Mouse (Mus musculus) cerebellum, postnatal 36 days (tissue): Measurements from ENCODE around the gene Dixdc1.

Experiments
- DNase-seq, 2 experiments: peaks; one replicate each; pipeline ENCODE4 v3.0.0; 2021 to 2022; ENCODE audit warnings: mixed read lengths in 2 of 2

Gene Dixdc1

DNA sequence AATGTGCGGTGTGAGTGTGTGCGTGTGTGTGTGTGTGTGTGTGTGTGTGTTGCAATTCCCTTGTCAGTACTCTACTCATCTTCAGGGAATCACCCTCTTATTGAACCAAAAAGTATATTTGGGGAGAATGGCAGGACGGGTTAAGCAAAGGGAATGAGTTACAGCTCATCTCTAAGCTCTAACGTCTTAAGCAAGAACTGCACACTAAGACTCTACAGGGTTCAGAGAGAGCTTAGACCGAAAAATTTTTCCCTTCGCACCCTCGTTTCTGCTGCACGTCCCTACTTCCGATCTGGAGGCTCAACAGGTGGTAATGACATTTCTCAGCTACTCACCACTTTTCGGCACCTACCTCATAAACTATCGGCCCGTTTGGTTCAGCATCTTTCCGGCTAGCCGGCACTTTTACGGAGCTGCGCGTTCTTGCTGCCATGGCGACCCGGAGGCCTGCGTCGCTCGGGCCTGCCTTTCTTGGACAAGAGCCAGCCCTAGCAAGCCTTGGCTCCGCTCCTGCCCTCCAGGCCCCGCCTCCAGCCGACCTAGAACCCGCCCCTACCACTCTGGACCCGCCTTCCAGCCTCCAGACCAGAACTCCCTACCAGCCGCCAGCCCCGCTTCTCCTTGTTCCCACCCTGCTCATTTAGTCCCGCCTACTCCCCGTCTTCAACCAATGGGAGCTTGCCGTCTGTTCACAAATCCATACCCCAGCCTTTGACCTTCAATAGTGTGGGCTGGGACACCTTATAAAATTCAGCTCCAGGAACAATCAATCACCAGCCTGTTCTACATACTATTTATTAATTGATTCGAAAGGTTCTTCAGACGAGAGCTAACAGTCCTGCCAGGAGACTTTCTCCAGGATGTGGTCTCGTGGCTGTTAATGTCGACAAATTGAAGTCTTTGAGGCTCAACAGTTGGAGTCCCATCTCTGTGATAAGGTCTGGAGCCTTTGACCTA lies at the start of gene Dixdc1:
Gene Dixdc1 (minus strand): TSS at position 604 of the 957 bp plus-strand sequence.
- peak; percentile 76 to 79 for DNase-seq

DNA sequence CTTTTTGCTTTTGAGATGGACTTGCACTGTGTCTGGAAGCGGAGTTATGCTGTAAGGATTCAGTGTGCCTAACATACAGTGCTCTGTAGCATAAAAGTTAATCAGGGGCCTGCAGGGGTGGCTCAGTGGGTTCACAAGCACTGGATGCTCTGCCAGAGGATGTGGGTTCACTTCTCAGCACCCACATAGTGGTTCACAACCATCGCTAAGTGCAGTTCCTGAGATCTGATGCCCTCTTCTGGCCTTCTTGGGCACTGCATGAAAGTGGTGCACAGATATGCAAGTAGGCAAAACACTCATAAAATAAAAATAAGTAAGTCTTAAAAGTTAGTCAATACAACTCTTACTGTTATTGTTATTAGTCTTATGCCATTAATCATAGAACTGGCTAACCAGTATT lies 42.8 kb upstream of the Dixdc1 start:
- peak; percentile 19 to 24 for DNase-seq

DNA sequence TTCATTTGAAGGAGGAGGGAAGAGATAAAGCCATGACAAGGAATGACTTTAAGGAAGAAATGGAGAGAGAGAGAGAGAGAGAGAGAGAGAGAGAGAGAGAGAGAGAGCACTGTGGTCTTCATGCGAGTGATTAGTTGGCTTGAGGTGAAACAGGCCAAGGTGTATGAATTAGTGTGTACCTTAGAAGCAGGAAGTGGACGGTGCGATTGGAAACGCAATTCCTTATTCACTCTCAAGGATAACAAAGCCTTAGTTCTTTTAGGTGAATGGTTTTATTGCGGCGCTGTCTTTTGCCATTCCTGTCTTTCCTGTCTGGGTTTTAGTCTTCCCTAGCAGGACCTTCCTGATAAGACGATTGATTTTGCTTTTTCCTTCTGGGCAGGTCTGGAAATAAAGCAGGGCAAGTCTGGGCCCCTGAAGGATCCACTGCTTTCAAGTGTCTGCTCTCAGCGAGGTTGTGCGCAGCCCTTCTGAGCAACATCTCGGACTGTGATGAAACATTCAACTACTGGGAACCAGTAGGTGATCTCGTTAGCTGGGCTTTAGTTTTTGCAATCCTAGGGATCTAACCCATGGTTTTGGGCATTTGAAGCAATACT lies 36.9 kb upstream of the Dixdc1 start:
- DNase-seq = no peak

DNA sequence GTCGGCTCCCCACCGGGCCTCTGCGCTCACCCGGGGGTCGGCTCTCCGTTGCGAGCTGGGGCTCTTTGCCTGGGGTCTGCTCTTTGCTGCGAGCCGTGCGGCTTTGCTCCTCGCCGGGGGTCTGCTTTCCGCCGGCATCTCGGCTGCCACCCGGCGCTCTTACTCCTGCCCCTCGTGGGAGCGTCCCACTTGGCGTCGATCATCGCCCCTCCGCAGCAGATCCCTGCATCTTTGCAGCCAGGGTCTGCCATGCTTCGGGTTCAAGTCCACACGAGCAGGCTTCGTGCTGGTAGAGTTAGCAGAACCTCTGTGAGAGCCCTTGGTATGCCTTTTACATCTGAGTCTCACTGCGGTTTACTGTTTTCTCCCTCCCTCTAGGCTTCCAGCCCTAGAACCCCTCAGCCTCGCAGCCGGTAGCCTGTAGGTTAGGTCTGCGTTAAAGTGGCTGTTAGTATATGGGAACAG lies 36.4 kb upstream of the Dixdc1 start:
- peak in 1 of 2 experiments; percentile 16 for DNase-seq

DNA sequence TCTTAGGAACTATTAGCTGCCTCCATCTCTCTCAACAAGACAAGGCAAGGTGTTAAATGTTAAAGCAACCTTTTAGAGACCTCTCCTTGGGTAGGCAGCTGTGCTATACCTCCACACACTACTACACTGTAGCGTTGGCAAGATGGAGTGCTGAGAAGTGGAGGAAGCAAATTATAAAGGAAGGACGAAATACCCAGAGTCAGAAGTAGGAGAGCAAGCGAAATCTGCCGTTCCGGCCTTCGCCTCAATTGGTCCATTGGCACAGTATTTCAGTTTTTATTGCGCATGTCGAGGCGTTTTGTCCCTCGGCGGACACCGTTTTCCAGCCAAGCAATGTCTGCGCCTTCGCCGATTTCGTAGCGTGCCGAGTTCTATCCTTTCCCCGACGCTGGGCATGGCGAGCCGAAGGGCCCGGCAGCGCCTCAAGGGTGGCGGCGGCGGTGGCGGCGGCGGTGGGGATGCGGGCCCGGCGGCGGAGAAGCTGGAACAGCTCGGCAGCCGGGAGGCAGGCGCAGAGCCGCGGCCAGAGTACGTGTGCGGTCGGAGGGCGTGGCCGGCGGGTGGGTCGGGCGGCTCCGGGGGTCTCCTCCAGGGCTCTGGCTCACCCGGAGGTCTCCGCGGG lies 35.8 kb upstream of the Dixdc1 start, which contains the start of the genes Alg9 and 1110032A03Rik:
Gene Alg9 (plus strand): TSS at position 29 of the 622 bp plus-strand sequence.
Gene 1110032A03Rik (minus strand): TSS at position 530 of the 622 bp plus-strand sequence.
- peak; percentile 93 to 96 for DNase-seq

DNA sequence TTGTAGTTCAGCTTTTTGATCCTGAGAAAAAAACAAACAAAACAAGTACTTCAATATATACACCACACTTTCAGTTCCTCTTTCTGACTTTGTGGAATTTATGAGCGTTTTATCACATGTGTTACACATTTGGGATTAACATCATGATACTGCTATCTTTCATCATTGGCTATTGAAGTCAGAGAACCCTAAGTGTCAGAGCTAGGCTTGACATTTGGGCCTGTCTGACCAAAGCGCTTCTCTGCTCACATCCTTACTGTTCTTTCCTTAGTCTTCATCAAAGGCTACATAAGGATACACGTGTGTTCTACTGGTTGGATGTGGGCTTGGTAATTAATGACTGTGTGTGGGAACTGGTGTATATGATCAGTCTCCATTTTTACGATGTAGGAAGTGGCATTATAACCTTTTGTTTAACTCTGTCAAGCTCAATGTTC lies 34.7 kb upstream of the Dixdc1 start:
- no peak for DNase-seq

DNA sequence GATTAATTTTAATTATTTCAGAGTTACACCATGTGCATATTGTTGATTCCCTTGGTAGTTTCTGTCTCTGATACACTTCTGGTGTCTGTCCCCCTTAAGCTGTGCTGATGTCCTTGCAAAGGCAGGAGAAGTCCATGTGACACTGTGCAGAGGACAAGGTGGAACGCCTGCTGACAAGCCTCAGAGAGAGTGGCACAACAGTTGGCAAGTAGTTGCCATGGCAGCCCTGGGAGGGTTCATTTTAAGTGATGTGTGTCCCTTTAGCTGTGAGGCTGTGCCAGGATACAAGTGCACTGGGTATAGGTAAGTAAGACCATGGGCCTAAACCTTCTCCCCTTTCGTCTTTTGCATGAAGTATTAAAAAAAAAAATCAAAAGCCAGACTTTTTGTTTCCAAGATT lies 30.7 kb upstream of the Dixdc1 start:
- no peak for DNase-seq

DNA sequence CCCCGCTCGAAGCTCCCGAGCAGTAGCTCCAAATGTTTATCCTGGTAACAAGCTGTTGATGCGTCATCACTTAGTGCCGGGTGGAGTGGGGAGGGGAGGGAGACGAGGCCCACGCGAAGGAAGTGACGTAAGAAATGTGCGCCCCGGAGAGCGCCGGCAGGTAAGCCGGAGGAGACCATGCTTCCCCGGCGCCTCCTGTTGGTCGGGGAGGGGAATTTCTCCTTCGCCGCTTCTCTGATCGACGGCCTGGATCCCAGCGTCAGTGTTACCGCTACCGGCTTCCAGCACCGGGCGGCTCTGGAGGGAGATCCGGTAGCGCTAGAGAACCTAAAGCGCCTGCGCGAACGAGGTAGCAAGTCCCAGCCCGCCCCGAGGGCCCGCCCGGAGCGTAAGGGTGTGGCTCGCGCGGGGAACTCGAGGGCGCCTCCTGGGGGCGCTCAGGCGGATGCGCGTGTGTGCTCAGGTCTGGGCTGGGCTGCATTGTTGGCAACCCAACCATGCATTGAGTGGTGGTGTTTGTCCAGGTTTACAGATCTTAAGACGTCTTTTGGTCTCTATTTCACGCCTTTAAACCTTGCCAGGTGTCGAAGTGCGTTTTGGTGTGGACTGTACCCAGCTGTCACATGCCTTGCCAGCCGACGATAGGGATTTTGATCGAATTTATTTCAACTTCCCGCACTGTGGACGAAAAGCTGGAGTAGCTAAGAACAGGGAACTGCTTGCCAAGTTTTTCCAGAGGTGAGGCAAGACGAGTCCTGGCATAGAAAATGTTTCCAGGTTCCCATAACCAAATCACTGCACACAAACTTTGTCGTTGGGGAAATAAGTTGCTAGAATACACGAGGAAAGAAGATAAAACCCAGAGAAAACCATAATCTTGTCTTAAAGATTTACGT lies 29.0 kb upstream of the Dixdc1 start, which contains the start of gene Fdxacb1:
Gene Fdxacb1 (plus strand): TSS at position 130 of the 896 bp plus-strand sequence.
- DNase-seq = peak; percentile 98 to 99

DNA sequence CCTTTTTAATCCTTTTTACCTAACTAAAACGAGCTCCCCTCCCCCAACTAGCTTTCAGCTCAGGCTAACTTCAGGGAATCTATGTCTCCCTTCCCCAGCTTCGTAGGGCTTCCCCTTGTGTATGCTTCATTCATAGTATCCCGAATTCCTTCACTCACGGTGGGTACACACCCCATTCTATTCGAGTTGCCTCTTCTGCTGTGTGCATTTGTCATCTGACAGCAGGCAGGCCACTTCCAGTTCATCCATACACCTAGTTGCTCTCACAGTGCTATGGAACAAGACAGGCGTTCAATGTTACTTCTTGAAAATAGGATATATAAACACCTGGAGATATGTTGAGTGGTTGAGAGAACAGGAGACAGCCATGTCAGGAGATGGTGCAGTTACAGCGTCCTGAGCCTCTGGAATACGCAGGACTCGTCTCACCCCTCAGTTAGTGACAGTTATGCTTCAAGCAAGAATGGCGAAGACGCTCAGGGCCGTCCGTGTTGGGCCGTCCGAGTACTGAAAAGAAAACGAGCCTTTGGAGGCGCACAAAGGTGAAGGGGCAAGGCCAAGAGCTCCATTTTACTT lies 28.3 kb upstream of the Dixdc1 start:
- no peak for DNase-seq

DNA sequence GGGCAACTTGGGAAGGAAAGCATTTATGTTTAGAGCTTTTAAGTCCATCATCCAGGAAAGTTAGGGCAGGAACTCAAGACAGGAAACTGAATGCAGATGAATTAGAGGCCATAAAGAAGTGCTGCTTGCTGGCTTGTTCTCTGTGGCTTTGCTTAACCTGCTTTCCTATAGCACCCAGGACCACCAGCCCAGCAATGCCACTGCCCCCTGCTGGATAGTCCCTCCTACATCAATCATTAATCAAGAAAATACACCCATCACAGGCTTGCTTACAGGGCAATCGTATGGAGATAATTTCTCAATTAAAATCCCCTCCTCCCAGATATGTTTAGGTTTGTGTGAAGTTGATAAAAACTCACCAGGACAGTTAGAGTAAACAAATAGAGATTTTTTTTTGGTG lies 24.0 kb upstream of the Dixdc1 start:
- no peak for DNase-seq

DNA sequence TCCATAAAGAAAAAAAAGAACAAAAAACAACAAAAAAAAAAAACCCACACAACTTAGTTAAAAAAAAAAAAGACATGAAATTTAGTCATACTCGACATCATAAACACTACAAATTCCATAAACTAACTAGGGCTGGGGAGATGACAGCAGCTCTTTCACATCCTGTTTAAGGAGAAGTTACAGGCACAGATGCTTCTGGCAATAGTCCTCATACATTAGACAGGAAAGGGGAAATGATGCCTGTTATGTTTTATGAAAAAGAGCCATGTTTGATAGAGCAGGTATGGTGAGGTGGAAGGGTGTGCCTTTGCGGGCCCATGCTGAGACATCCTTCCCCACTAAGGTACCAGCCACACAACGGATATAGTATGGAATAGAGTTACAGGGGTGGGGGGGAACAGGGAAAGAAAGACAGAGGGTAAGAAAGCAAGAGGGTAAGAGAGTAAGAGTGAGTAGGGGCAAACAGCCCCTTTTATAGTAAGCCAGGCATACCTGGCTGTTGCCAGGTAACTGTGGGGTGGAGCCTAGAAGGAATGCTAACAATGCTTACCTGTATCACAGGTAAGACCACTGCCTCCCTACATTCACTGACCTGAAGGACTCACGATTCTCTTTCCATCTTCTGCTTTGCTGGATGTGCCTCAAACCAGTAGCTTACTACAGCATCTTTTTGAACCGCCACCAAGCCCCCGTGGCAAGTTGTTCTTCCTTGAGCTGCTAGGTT lies 22.4 kb upstream of the Dixdc1 start:
- DNase-seq = no peak

DNA sequence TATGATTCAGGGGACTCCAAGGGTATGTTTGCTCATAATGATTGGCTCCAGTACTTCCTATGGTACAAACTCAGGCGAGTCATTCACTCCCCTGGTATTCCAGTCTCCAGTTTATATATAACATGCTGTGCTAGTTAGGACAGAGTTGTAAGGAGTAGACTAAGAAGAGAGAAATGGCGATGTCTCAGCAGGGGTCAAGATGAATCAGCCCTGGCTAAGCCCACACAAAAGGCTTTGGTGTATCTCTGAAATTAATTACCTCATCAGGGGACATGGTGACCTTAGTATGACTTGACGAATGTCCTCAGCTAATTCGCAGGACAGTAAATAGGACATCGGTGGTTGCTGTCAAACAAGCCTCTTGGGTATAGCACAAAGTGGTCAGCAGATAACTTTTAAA lies 17.4 kb upstream of the Dixdc1 start:
- DNase-seq = no peak

DNA sequence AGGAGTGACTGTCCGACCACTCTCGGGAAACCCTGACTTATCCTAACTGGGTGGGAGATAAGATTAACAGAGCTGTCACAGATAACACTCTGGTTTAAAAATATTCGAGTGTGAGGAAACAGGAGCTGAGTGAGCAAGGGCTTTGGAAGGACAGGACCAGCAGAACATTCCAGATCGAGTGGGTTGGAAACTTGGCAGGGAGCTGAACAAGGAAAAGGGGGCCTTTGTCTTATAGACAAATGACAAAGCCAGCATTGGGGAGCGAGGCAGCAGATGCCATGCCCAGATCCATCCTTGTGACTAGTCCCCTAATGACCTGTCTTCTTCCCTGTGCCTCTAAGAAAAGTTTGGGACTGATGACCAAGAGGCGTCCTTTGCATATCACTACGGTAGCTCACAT lies 14.6 kb upstream of the Dixdc1 start:
- no peak for DNase-seq

DNA sequence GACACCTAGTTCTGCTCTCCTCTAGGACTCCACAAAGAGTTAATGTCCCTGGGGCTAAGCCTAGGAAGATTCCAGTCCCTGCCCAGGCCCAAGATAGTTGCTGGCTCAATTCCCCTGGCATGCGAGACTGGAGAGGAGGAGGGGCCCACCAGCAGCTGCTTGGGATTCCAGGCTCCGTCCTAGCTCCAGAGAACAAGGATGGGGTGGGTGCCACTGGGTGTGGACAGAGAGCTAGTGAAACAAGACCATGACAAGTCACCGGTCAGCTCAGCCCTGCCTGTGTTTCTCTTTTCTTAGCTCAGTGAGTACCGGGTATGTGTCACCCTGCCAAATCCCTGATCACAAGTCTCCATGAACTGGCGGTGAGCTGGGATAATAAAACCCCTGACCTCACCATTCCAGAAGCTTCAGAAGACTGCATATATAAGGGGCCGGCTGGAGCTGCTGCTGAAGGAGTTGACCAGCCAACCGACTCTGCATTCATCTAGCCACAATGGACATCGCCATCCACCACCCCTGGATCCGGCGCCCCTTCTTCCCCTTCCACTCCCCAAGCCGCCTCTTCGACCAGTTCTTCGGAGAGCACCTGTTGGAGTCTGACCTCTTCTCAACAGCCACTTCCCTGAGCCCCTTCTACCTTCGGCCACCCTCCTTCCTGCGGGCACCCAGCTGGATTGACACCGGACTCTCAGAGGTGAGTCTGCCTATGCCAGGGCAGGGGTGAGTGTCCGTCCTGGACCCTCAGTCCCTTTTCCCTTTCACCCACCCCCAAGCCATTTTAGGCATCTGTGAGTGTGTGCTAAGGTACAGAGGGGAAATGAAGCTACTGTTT lies 13.7 kb upstream of the Dixdc1 start:
- DNase-seq = peak; percentile 65 to 68

DNA sequence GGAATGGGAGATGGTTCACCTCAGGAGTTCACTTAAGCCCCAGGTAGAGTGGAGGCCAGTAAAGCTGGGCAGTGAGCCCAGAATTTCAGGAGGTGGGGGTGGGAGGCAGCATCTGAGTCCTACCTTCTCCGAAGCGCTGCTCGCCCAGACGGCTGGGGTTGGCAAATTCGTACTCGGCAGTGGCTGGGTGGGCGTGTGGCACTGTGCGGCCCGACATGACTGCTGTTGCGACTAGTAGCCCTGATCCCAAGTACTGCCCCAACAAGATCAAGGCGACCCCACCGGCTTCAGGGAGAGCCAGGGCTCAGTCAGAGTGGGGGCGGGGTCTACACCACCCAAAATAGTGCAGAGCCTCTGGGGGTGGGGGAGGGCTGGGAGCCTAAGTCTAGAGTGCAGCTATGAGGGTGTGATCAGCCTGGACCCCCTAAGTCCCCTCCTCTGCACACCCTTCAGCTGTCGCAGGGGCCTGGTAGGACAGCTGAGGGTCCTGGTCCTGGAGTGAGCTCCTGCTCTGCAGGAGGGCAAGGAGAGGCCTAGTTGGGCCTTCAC lies 12.8 kb upstream of the Dixdc1 start, which contains the start of gene Hspb2:
Gene Hspb2 (minus strand): TSS at position 301 of the 549 bp plus-strand sequence.
- peak in 1 of 2 experiments; percentile 16 for DNase-seq

DNA sequence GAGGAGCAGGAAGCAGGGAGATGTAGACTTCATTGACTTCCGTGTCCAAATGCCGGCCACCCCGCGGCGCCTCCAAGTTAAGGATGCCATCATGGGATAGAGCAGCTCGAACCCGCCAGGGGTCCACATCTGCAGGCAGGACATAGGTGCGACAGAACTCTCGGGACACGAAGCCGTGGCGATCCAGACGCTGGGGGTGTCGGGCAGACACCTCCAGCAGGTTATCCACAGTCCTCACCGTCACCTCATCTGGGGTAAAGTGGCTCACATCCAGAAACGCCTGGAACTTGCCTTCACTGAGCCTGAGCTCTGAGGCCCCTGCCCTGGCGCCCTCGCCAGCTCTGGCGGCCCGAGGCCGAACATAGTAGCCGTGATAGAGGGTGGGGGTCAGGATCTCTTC lies 12.0 kb upstream of the Dixdc1 start, which contains the start of gene Cryab:
Gene Cryab (plus strand): TSS at position 3 of the 400 bp plus-strand sequence.
- no peak for DNase-seq

DNA sequence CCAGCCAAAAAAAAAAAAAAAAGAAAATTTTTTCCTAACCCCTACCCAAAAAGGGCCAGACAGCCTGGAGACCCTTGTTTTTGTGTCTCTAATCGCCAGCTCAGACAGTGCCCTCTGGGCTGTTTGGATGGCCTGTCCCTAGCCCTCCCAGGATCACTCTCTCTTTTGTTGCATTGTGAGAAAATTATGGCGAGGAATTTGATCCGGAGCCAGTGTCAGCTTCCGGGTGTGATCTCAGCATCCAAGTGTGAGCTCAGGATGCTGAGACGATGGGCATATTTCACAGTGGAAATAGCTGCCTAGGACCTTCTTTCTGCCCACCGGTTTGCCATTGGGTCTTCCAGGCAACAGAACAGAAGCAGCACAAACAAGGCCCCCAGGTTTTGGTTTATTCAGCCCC lies 11.4 kb upstream of the Dixdc1 start:
- no peak for DNase-seq

DNA sequence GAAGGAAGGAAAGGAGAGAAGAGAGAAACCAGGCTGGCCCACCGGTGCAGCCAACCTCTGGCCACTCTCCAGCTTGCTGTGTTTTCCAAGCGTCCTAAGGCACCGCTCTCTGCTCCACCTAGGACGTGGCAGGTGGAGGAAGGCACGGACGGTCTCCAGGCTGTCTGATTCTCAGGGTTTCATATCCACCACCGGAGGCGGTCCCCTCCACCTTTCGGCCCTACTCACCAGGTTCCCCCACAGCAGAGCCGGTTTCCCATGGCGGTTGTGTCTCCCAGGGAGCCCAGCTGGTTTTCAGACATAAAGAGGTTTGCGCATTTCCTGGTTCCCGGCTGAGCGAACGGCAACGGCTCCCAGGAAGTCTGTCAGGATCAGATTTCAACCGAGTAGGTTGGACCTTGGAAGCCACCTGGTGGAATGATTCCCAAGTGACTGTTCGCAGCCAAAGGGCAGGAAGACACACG lies 6.9 kb upstream of the Dixdc1 start, which contains the start of gene 2310030G06Rik:
Gene 2310030G06Rik (minus strand): TSS at position 323 of the 464 bp plus-strand sequence.
- peak in 1 of 2 experiments; percentile 34 for DNase-seq

DNA sequence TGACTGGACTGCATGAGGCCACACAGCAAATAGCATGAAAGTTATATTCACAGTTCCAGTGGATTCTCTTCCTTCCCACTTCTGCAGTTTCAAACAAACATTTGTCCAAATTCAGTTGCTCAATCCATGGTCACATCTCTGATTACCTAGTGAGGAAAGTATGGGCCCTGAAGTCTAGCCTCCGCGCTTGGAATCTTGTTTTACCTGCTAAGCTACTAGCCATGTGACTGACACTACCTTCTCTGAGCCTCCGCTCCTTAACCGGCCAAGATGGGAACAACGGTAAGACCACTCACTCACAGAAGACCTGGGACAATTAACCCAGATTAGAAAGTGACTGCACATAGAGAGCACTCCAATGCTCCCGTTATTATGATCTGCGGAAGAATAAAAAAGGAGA lies 6.5 kb upstream of the Dixdc1 start:
- DNase-seq = no peak
